Mouse (Mus musculus) cortical plate, adult 2 months (tissue): ENCODE data around the gene Atp13a1.
A peak's percentile ranks its signal among the peaks of the same experiment; 100 is the strongest.

Experiments
- CTCF ChIP-seq: fragments of 200-500 bp; IDR thresholded peaks from 2 replicates; pipeline ENCODE4 v1.5.1; 2011; ENCODE audit warnings: mild to moderate bottlenecking, control low read depth, low read length; ENCODE audit not compliant: insufficient read depth; ENCODE audit errors: extremely low read depth
- POLR2A ChIP-seq: fragments of 200-500 bp; IDR thresholded peaks from 2 replicates; pipeline ENCODE4 v1.6.1; 2011; ENCODE audit warnings: mild to moderate bottlenecking, low read length, control low read depth; ENCODE audit not compliant: insufficient read depth; ENCODE audit errors: extremely low read depth

DNA sequence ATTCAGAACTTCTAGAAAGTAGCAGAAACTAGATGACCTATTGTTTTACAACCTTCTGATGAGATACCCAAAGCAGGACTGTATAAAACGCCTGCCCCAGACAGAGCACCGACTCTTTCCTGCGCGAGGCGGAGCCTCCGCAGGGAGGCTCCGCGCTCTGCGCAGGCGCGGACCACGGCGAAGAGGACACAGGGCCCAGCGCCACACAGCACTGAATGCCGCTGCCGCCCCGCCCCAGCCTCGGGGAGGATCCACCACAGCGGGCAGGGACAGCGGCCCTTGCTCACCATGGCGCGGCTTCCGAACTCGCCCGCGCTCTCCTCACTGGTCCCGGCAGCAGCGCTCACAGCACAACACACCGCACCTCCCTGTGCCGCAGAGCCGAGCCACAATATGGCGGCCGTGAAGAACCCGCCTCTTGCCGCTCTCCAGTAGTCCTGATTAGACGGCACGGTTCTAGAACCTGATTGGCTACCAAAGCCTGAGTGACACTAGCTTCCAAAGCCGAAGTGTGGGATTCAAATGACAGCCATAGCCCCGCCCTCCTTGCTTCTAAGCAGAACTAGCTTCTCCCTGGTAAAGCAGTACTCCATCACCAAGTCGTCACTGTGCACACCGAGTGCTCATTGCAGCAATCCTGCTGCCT, 16.3 kb upstream of the Atp13a1 start, which contains the start of gene Gm20422:
- TF ChIP-seq POLR2A, result peak; percentile 81
- no peak for TF ChIP-seq CTCF
